ENCODE assay signal across 9 mouse cellular contexts in the genomic region with DNA sequence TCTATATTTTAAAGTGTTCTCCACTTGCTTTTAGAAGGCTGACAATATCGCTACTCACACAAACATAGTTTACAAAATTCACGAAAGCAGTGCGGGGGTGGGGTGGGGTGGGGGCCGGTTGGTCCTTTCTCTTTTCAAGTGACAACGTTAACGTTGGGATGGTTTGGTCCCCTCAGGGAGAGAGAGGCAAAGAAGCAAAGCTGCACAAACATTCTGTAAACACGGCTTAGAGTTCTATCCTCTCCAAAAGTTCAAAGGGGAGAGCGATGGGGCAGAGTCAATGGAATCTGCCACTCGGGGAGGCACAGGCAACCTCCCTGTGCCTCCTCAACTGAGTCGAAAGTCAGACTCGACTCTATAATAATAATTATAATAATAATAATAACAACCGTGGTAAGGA. TPM values are rescaled to one million over a fixed set of nuclear protein-coding genes. Genes with fewer than 3 reads are reported as not detected.
DNase-seq lines count a peak whose midpoint lies in the region; ATAC-seq and TF ChIP-seq lines count a peak whose summit lies in the region.
"Had no signal": no experiment of that assay in that cellular context is flagged by ENCODE, and none has a peak within 500 bp of the region (broad histone marks: within the 10 kb centered on the region; RNA-seq: fewer than 3 reads in every experiment).

No protein-coding gene starts in this region.

- H3K27ac ChIP-seq in heart, embryonic 11.5 days (ENCODE audit: low read depth, low read length) = no peak overlapping the region
- H3K27ac ChIP-seq in hindbrain, embryonic 12.5 days = no peak overlapping the region
- no peak overlapping the region for H3K27ac ChIP-seq in liver, postnatal 0 days (ENCODE audit: low read depth)

- TF ChIP-seq EP300 in liver, postnatal 0 days (IDR thresholded peaks at IDR 0.05; ENCODE audit: low read depth) = no peak

- no peak for TF ChIP-seq CTCF in liver, postnatal 0 days (IDR thresholded peaks at IDR 0.05; ENCODE audit: low read depth)

- peaks cover 10% of the 10 kb centered on the region for H3K4me1 ChIP-seq in heart, embryonic 11.5 days (ENCODE audit: control insufficient read depth, insufficient read depth, low read length)
- H3K4me1 ChIP-seq in hindbrain, embryonic 12.5 days = peaks cover 30% of the 10 kb centered on the region
- H3K4me1 ChIP-seq in liver, postnatal 0 days (ENCODE audit: insufficient read depth) = peaks cover 15% of the 10 kb centered on the region

- ATAC-seq in heart, embryonic 11.5 days (replicated peaks; ENCODE audit: insufficient number of reproducible peaks, low FRiP score, low TSS enrichment) = no peak; the same call in 1 of the 2 replicates
- ATAC-seq in hindbrain, embryonic 12.5 days (ENCODE audit: low FRiP score) = no peak
- no peak for ATAC-seq in liver, postnatal 0 days

- no peak for DNase-seq in heart, adult 11 months
- DNase-seq in ES-CJ7 (ENCODE audit: low read depth, low spot score) = peak; percentile 36
- DNase-seq in liver, postnatal 0 days = no peak
- no peak for DNase-seq in cerebellum, adult 11-12 months
- DNase-seq in testis, postnatal 14 days (ENCODE audit: low spot score) = no peak
- DNase-seq in gastrocnemius, adult 18-20 months (ENCODE audit: low spot score) = no peak
- DNase-seq: gastrocnemius, postnatal 14 days had no signal

- peak overlapping the region; percentile 58 for H3K4me2 ChIP-seq in heart, embryonic 11.5 days
- peak overlapping the region; percentile 34; the same call in 1 of the 2 replicates for H3K4me2 ChIP-seq in hindbrain, embryonic 12.5 days (replicated peaks)
- H3K4me2 ChIP-seq in liver, postnatal 0 days (ENCODE audit: low read depth, low read length) = no peak overlapping the region

- whole genome bisulfite sequencing in heart, embryonic 11.5 days (ENCODE audit: insufficient replicate concordance) = under 1% methylated on average over 12 of the region's 12 CpGs
- 2% methylated on average over 12 of the region's 12 CpGs for WGBS in hindbrain, embryonic 12.5 days
- WGBS in liver, postnatal 0 days (ENCODE audit: insufficient replicate concordance) = 2% methylated on average over 12 of the region's 12 CpGs

- H3K36me3 ChIP-seq in heart, embryonic 11.5 days (ENCODE audit: control insufficient read depth, insufficient read depth, low read length) = no peaks in the 10 kb centered on the region
- H3K36me3 ChIP-seq in hindbrain, embryonic 12.5 days = no peaks in the 10 kb centered on the region
- H3K36me3 ChIP-seq in liver, postnatal 0 days (replicated peaks; ENCODE audit: insufficient read depth, low read length) = no peaks in the 10 kb centered on the region

- H3K4me3 ChIP-seq in heart, embryonic 11.5 days (ENCODE audit: low read depth, low read length) = peak overlapping the region; percentile 32; the same call in 1 of the 2 replicates
- peak overlapping the region; percentile 21 for H3K4me3 ChIP-seq in hindbrain, embryonic 12.5 days
- peak overlapping the region; percentile 34; the same call in 1 of the 2 replicates for H3K4me3 ChIP-seq in liver, postnatal 0 days (ENCODE audit: low read depth, low read length)

- no peak overlapping the region for H3K9ac ChIP-seq in heart, embryonic 11.5 days (ENCODE audit: low read depth, low read length)
- no peak overlapping the region for H3K9ac ChIP-seq in hindbrain, embryonic 12.5 days
- no peak overlapping the region for H3K9ac ChIP-seq in liver, postnatal 0 days (replicated peaks)

- H3K27me3 ChIP-seq in heart, embryonic 11.5 days (ENCODE audit: control insufficient read depth, insufficient read depth, low read length) = peaks cover 89% of the 10 kb centered on the region
- H3K27me3 ChIP-seq in hindbrain, embryonic 12.5 days = peaks cover 94% of the 10 kb centered on the region
- peaks cover 96% of the 10 kb centered on the region for H3K27me3 ChIP-seq in liver, postnatal 0 days (ENCODE audit: insufficient read depth, low read length)

- H3K9me3 ChIP-seq in heart, embryonic 11.5 days (replicated peaks; ENCODE audit: control insufficient read depth, low read length) = no peaks in the 10 kb centered on the region
- H3K9me3 ChIP-seq in hindbrain, embryonic 12.5 days (replicated peaks) = no peaks in the 10 kb centered on the region
- no peaks in the 10 kb centered on the region for H3K9me3 ChIP-seq in liver, postnatal 0 days (ENCODE audit: low read length)

RNA-seq across cellular contexts. Expression of a gene that starts 10.5 kb away (rescaled TPM):
- 0.27 TPM in 1 of 2 replicates, not detected in the other for polyA plus RNA-seq in heart, embryonic 11.5 days (2014; fragmentation: Nextera tagmentation; extraction: Ambion mirVana)
- 2.9 and 3.6 TPM in 2 replicates for polyA plus RNA-seq in hindbrain, embryonic 12.5 days (2016; fragmentation: Nextera tagmentation; extraction: Ambion mirVana)
- not detected in 2 replicates for polyA plus RNA-seq in liver, postnatal 0 days (2015; fragmentation: Nextera tagmentation; extraction: Ambion mirVana)
- total RNA-seq in gastrocnemius, adult 18-20 months (2021) = not detected
